19 mouse cellular contexts compared by ENCODE assay signal in genomic region chr11:116880839-116881238, GRCm38 (mm10). TPM values are rescaled to one million over a fixed set of nuclear protein-coding genes. Genes with fewer than 3 reads are reported as not detected.
DNase-seq lines count a peak whose midpoint lies in the region; ATAC-seq and TF ChIP-seq lines count a peak whose summit lies in the region.
"Had no signal": no experiment of that assay in that cellular context is flagged by ENCODE, and none has a peak within 500 bp of the region (broad histone marks: within the 10 kb centered on the region; RNA-seq: fewer than 3 reads in every experiment).

No protein-coding gene starts in this region.

- no peak; the same call in 1 of the 2 replicates for ATAC-seq in forebrain, postnatal 0 days
- ATAC-seq in forebrain, embryonic 16.5 days, result no peak
- ATAC-seq in lung, postnatal 0 days, result 0 out of 2 replicates have a peak, but pooled peaks have one; percentile 40
- ATAC-seq in stomach, postnatal 0 days (ENCODE audit: low FRiP score, low TSS enrichment), result no peak

- no peaks in the 10 kb centered on the region for H3K4me1 ChIP-seq in forebrain, postnatal 0 days (ENCODE audit: insufficient read depth)
- H3K4me1 ChIP-seq in forebrain, embryonic 16.5 days (replicated peaks; ENCODE audit: control insufficient read depth, insufficient read depth, low read length), result peaks cover 6% of the 10 kb centered on the region
- H3K4me1 ChIP-seq in lung, postnatal 0 days (ENCODE audit: insufficient read depth, low read depth, low read length), result no peaks in the 10 kb centered on the region
- 0 out of 2 replicates have a peak, but pooled peaks cover 2% of the 10 kb centered on the region for H3K4me1 ChIP-seq in stomach, postnatal 0 days (replicated peaks; ENCODE audit: control insufficient read depth, insufficient read depth)

- DNase-seq in forebrain, postnatal 0 days, result peak; percentile 45
- peak; percentile 11 for DNase-seq in lung, postnatal 0 days (ENCODE audit: low spot score)
- no peak for DNase-seq in lung, postnatal 36 days
- DNase-seq in adipocyte (ENCODE audit: low spot score), result peak; percentile 16
- peak; percentile 26 to 30 for DNase-seq in right cerebral cortex, postnatal 36 days (ENCODE audit: low spot score in 2 of 2)
- no peak for DNase-seq in stomach, postnatal 0 days (ENCODE audit: low spot score)
- no peak for DNase-seq in spleen, adult 18-20 months
- DNase-seq: gastrocnemius, postnatal 14 days; heart, postnatal 10 days; kidney, adult 18-20 months; kidney, postnatal 25 days; thymus, adult 2 months had no signal

- WGBS in forebrain, postnatal 0 days, result 49% methylated on average over 7 of the region's 7 CpGs
- WGBS in forebrain, embryonic 16.5 days, result 56% methylated on average over 7 of the region's 7 CpGs
- 38% methylated on average over 7 of the region's 7 CpGs for WGBS in lung, postnatal 0 days
- 51% methylated on average over 7 of the region's 7 CpGs for WGBS in stomach, postnatal 0 days

- no peak overlapping the region for H3K9ac ChIP-seq in forebrain, postnatal 0 days
- no peak overlapping the region for H3K9ac ChIP-seq in forebrain, embryonic 16.5 days (replicated peaks; ENCODE audit: low read depth, low read length)
- no peak overlapping the region for H3K9ac ChIP-seq in lung, postnatal 0 days (replicated peaks; ENCODE audit: low read depth)
- no peak overlapping the region for H3K9ac ChIP-seq in stomach, postnatal 0 days (ENCODE audit: low read length)
- H3K9ac ChIP-seq: hindbrain, embryonic 15.5 days; limb, embryonic 13.5 days; midbrain, embryonic 12.5 days had no signal

- TF ChIP-seq CTCF in forebrain, postnatal 0 days (IDR thresholded peaks at IDR 0.05; ENCODE audit: low read depth), result no peak
- no peak for TF ChIP-seq CTCF in lung, postnatal 0 days (IDR thresholded peaks at IDR 0.05)
- no peak for TF ChIP-seq CTCF in stomach, postnatal 0 days (IDR thresholded peaks at IDR 0.05; ENCODE audit: low read depth)

- H3K4me3 ChIP-seq in forebrain, postnatal 0 days (ENCODE audit: low read depth, low read length), result no peak overlapping the region
- no peak overlapping the region for H3K4me3 ChIP-seq in forebrain, embryonic 16.5 days (replicated peaks; ENCODE audit: low read length)
- no peak overlapping the region for H3K4me3 ChIP-seq in lung, postnatal 0 days (ENCODE audit: low read depth, low read length)
- H3K4me3 ChIP-seq in stomach, postnatal 0 days (ENCODE audit: low read depth, low read length), result no peak overlapping the region
- H3K4me3 ChIP-seq: hindbrain, embryonic 15.5 days; limb, embryonic 13.5 days; midbrain, embryonic 12.5 days; myocyte had no signal

- H3K4me2 ChIP-seq in forebrain, postnatal 0 days (ENCODE audit: low read depth), result no peak overlapping the region
- H3K4me2 ChIP-seq in forebrain, embryonic 16.5 days (ENCODE audit: low read length), result no peak overlapping the region
- no peak overlapping the region for H3K4me2 ChIP-seq in lung, postnatal 0 days (replicated peaks; ENCODE audit: low read depth, low read length)
- H3K4me2 ChIP-seq in stomach, postnatal 0 days (replicated peaks; ENCODE audit: low read depth), result no peak overlapping the region
- H3K4me2 ChIP-seq: hindbrain, embryonic 15.5 days; limb, embryonic 13.5 days; midbrain, embryonic 12.5 days had no signal

- H3K27ac ChIP-seq in forebrain, postnatal 0 days (ENCODE audit: low read depth, low read length), result no peak overlapping the region
- no peak overlapping the region for H3K27ac ChIP-seq in forebrain, embryonic 16.5 days (ENCODE audit: low read length)
- H3K27ac ChIP-seq in lung, postnatal 0 days (ENCODE audit: low read length), result no peak overlapping the region
- H3K27ac ChIP-seq in stomach, postnatal 0 days (replicated peaks), result no peak overlapping the region
- H3K27ac ChIP-seq: hindbrain, embryonic 15.5 days; limb, embryonic 13.5 days; macrophage; midbrain, embryonic 12.5 days had no signal

- H3K36me3 ChIP-seq in forebrain, postnatal 0 days (ENCODE audit: insufficient read depth), result peaks cover 2% of the 10 kb centered on the region; the same call in 1 of the 2 replicates
- no peaks in the 10 kb centered on the region for H3K36me3 ChIP-seq in forebrain, embryonic 16.5 days (ENCODE audit: control insufficient read depth, insufficient read depth)
- no peaks in the 10 kb centered on the region for H3K36me3 ChIP-seq in lung, postnatal 0 days (ENCODE audit: insufficient read depth, low read length)
- H3K36me3 ChIP-seq in stomach, postnatal 0 days (ENCODE audit: control insufficient read depth, insufficient read depth, low read length), result no peaks in the 10 kb centered on the region
- H3K36me3 ChIP-seq: hindbrain, embryonic 15.5 days; midbrain, embryonic 12.5 days had no signal

- TF ChIP-seq EP300 in lung, postnatal 0 days (IDR thresholded peaks at IDR 0.05), result no peak
- no peak for TF ChIP-seq EP300 in stomach, postnatal 0 days (optimal IDR thresholded peaks at IDR 0.05)

- no peaks in the 10 kb centered on the region for H3K27me3 ChIP-seq in forebrain, postnatal 0 days (ENCODE audit: insufficient read depth, low read length)
- H3K27me3 ChIP-seq in forebrain, embryonic 16.5 days (replicated peaks; ENCODE audit: control insufficient read depth, insufficient read depth, low read length), result no peaks in the 10 kb centered on the region
- H3K27me3 ChIP-seq in lung, postnatal 0 days (replicated peaks; ENCODE audit: insufficient read depth, low read length), result 0 out of 2 replicates have a peak, but pooled peaks cover under 1% of the 10 kb centered on the region
- no peaks in the 10 kb centered on the region for H3K27me3 ChIP-seq in stomach, postnatal 0 days (ENCODE audit: control insufficient read depth, insufficient read depth, low read length)
- H3K27me3 ChIP-seq: hindbrain, embryonic 15.5 days had no signal

- no peaks in the 10 kb centered on the region for H3K9me3 ChIP-seq in forebrain, postnatal 0 days (ENCODE audit: low read length)
- no peaks in the 10 kb centered on the region for H3K9me3 ChIP-seq in forebrain, embryonic 16.5 days (ENCODE audit: control insufficient read depth, low read length)
- no peaks in the 10 kb centered on the region for H3K9me3 ChIP-seq in lung, postnatal 0 days (ENCODE audit: low read length)
- no peaks in the 10 kb centered on the region for H3K9me3 ChIP-seq in stomach, postnatal 0 days (ENCODE audit: control insufficient read depth, low read length)
- H3K9me3 ChIP-seq: hindbrain, embryonic 15.5 days; limb, embryonic 13.5 days; midbrain, embryonic 12.5 days had no signal

RNA-seq across cellular contexts. Expression of gene Srsf2, which starts 27.9 kb away (rescaled TPM):
- 249 and 262 TPM in 2 replicates for total RNA-seq in forebrain, postnatal 0 days (2014; rRNA removed)
- 477 and 486 TPM in 2 replicates for polyA plus RNA-seq in forebrain, postnatal 0 days (2015; fragmentation: Nextera tagmentation; extraction: Ambion mirVana)
- 649 and 700 TPM in 2 replicates for polyA plus RNA-seq in forebrain, embryonic 16.5 days (2015; fragmentation: Nextera tagmentation; extraction: Ambion mirVana)
- polyA plus RNA-seq in lung, postnatal 0 days (2015; fragmentation: Nextera tagmentation; extraction: Ambion mirVana), result 419 and 421 TPM in 2 replicates
- 403 and 419 TPM in 2 replicates for polyA plus RNA-seq in stomach, postnatal 0 days (2015; fragmentation: Nextera tagmentation; extraction: Ambion mirVana)

RNA-seq across cellular contexts. Expression of gene Mfsd11, which starts 28.6 kb away (rescaled TPM):
- total RNA-seq in forebrain, postnatal 0 days (2014; rRNA removed), result 29.9 and 38.2 TPM in 2 replicates
- polyA plus RNA-seq in forebrain, postnatal 0 days (2015; fragmentation: Nextera tagmentation; extraction: Ambion mirVana), result 46.8 and 52.4 TPM in 2 replicates
- 46.3 and 55.8 TPM in 2 replicates for polyA plus RNA-seq in forebrain, embryonic 16.5 days (2015; fragmentation: Nextera tagmentation; extraction: Ambion mirVana)
- polyA plus RNA-seq in lung, postnatal 0 days (2015; fragmentation: Nextera tagmentation; extraction: Ambion mirVana), result 37.9 and 44.7 TPM in 2 replicates
- polyA plus RNA-seq in stomach, postnatal 0 days (2015; fragmentation: Nextera tagmentation; extraction: Ambion mirVana), result 31.5 and 34.6 TPM in 2 replicates

RNA-seq across cellular contexts. Expression of gene Jmjd6, which starts 37.6 kb away (rescaled TPM):
- 41.4 and 55.9 TPM in 2 replicates for total RNA-seq in forebrain, postnatal 0 days (2014; rRNA removed)
- polyA plus RNA-seq in forebrain, postnatal 0 days (2015; fragmentation: Nextera tagmentation; extraction: Ambion mirVana), result 48.1 and 50.1 TPM in 2 replicates
- polyA plus RNA-seq in forebrain, embryonic 16.5 days (2015; fragmentation: Nextera tagmentation; extraction: Ambion mirVana), result 71.2 and 72.5 TPM in 2 replicates
- polyA plus RNA-seq in lung, postnatal 0 days (2015; fragmentation: Nextera tagmentation; extraction: Ambion mirVana), result 37.0 and 37.8 TPM in 2 replicates
- polyA plus RNA-seq in stomach, postnatal 0 days (2015; fragmentation: Nextera tagmentation; extraction: Ambion mirVana), result 31.8 and 33.2 TPM in 2 replicates

RNA-seq across cellular contexts. Expression of gene Mettl23, which starts 37.8 kb away (rescaled TPM):
- total RNA-seq in forebrain, postnatal 0 days (2014; rRNA removed), result 40.3 and 55.4 TPM in 2 replicates
- 54.2 and 69.3 TPM in 2 replicates for polyA plus RNA-seq in forebrain, postnatal 0 days (2015; fragmentation: Nextera tagmentation; extraction: Ambion mirVana)
- 80.4 and 88.5 TPM in 2 replicates for polyA plus RNA-seq in forebrain, embryonic 16.5 days (2015; fragmentation: Nextera tagmentation; extraction: Ambion mirVana)
- 62.3 and 65.2 TPM in 2 replicates for polyA plus RNA-seq in lung, postnatal 0 days (2015; fragmentation: Nextera tagmentation; extraction: Ambion mirVana)
- 40.6 and 44.5 TPM in 2 replicates for polyA plus RNA-seq in stomach, postnatal 0 days (2015; fragmentation: Nextera tagmentation; extraction: Ambion mirVana)

RNA-seq across cellular contexts. Expression of gene Mgat5b, which starts 37.8 kb away (rescaled TPM):
- total RNA-seq in forebrain, postnatal 0 days (2014; rRNA removed), result 88.5 and 95.4 TPM in 2 replicates
- 27.0 and 31.0 TPM in 2 replicates for polyA plus RNA-seq in forebrain, postnatal 0 days (2015; fragmentation: Nextera tagmentation; extraction: Ambion mirVana)
- 30.0 and 33.0 TPM in 2 replicates for polyA plus RNA-seq in forebrain, embryonic 16.5 days (2015; fragmentation: Nextera tagmentation; extraction: Ambion mirVana)
- polyA plus RNA-seq in lung, postnatal 0 days (2015; fragmentation: Nextera tagmentation; extraction: Ambion mirVana), result not detected in 2 replicates
- polyA plus RNA-seq in stomach, postnatal 0 days (2015; fragmentation: Nextera tagmentation; extraction: Ambion mirVana), result 0.30 and 0.57 TPM in 2 replicates
- polyA plus RNA-seq: liver, embryonic 16.5 days; macrophage; myocyte had no signal

Comparison
In these comparisons a context has a peak if more than half of its experiments do, and no peak if none do; other contexts are left out.
1. DNase-seq: peak in forebrain, postnatal 0 days (single experiment), lung, postnatal 0 days (single experiment), adipocyte (single experiment) and right cerebral cortex, postnatal 36 days (2 of 2); none in lung, postnatal 36 days (single experiment), stomach, postnatal 0 days (single experiment) and spleen, adult 18-20 months (0 of 2).